Mouse (Mus musculus): ENCODE measurements around the gene Fbn1. TPM values are rescaled to one million over a fixed set of nuclear protein-coding genes. Genes with fewer than 3 reads are reported as not detected.

Fbn1 gene
- polyA plus RNA-seq, 1 experiment from 2014 or later, result 25.5 TPM

DNA sequence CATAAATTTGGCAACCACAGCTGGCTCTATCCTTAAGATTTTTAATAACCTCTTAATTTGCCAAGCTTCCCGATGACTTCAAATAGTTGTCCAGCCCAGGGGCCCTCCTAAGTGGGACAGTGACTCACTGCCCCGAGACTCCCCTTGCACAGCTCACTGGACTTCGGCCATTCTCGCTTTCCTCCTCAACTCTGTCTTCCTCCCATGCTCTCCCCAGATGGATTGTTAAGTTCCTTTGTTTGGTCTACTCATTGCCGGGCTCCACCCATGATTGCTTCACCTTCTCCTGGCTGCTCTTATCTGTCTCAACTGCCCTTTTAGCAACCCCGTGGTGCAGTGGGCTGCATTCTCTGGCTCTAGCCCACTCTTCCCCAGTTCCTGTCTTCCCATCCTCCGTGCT lies 229.3 kb downstream of the Fbn1 start:
- ChIA-PET POLR2A (no interaction called here), CTCF (interaction anchor here (1.1 to 1.3 kb wide), 2 partner anchors 8 to 14 kb away, joined by 3 to 4 read pairs; no protein-coding TSS in a partner anchor)
- in situ Hi-C loops (cut with MboI; ENCODE audit: low pct_unique_long_range_greater_than_20kb), result no loop called here
- DNase-seq (ENCODE audit: low read depth, low spot score) (no peak), ATAC-seq (peak; percentile 17)
- no peak for TF ChIP-seq CTCF (IDR thresholded peaks at IDR 0.05)
- no peaks in the 10 kb centered on the region for H3K27me3 ChIP-seq

- ATAC-seq (no peak), DNase-seq (ENCODE audit: low read depth, low spot score) (no peak)
- H3K27me3 ChIP-seq, result no peaks in the 10 kb centered on the region
- TF ChIP-seq CTCF (IDR thresholded peaks at IDR 0.05), result no peak
- ChIA-PET CTCF (no interaction called here), POLR2A (no interaction called here)
- in situ Hi-C loops (cut with MboI; ENCODE audit: low pct_unique_long_range_greater_than_20kb), result no loop called here
These were observed 231.1 kb downstream of the Fbn1 start for GRCm38 (mm10) chr2:125276692-125277091.

DNA sequence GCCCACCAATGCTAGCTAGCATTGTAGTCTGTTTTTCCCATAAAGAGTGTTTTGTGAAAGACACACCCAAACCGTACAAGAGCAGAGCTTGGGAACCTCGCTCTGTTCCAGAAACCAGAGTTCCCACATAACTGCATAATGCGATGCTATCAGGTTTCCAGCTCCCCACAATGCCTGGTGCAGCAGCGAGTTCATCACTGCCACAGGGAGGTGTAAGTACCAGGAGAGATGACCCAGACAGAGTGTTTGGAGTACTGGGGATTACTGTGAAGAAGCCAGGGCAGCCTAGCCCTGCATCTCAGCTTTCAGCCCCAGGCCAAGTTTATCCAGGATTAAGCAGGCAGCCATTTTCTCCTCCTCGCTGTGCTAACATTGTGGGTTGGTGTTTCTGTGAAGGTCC lies 232.2 kb downstream of the Fbn1 start:
- ChIA-PET CTCF (interaction anchor here (0.6 to 1.0 kb wide), 4 partner anchors 11 to 329 kb away, joined by 3 read pairs; no protein-coding TSS in a partner anchor), POLR2A (no interaction called here)
- in situ Hi-C loops (cut with MboI; ENCODE audit: low pct_unique_long_range_greater_than_20kb), result no loop called here
- no peak for TF ChIP-seq CTCF (IDR thresholded peaks at IDR 0.05)
- ATAC-seq (peak; percentile 35), DNase-seq (ENCODE audit: low read depth, low spot score) (no peak)
- H3K27me3 ChIP-seq, result no peaks in the 10 kb centered on the region

DNA sequence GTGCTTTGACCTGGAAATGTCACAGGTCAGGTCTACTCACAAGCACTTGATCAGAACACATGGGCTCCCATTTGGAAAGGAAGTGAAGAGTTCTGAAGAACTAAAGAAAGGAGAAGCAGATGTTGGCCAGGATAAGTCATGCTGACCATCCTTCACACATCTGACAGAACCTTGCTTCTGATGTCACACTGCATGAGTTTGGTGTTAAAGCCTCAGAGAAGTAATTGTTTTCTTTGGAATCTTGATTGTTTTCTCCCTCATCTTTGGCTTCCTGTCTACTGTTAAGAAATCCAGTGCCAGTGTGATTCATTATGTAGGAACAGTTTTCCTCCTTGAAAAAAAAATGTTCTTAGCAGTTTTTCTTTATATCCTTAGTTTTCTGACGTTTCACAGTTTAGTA lies 238.9 kb downstream of the Fbn1 start:
- in situ Hi-C loops (cut with MboI; ENCODE audit: low pct_unique_long_range_greater_than_20kb), result no loop called here
- ChIA-PET CTCF (interaction anchor here (1.6 kb wide), 1 partner anchor 35 kb away, joined by 3 read pairs; no protein-coding TSS in a partner anchor), POLR2A (interaction anchor here (0.7 kb wide), 2 partner anchors 249 to 332 kb away, joined by 3 read pairs; no protein-coding TSS in a partner anchor)
- DNase-seq (ENCODE audit: low read depth, low spot score), result no peak
- TF ChIP-seq CTCF (IDR thresholded peaks at IDR 0.05), result no peak
- no peaks in the 10 kb centered on the region for H3K27me3 ChIP-seq
- no peak for ATAC-seq

DNA sequence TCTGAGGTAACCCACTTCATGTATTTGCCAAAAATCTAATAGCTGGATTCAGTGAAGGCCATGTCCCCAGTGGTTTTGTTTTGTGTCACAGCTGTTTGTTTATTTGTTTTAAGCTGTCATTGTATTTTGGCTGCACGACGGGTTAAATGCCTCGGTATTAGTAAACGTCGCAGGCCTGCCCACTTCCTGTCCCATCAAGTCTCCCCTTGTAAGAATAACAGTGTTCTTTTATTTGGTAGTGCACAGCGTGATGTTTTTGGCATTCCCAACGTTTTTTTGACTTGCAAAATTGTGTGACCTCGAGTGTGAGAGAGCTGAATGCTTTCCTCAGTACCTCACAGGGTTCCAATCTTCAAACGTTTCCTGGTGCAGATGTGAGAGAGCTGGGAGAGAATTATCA lies 244.0 kb downstream of the Fbn1 start:
- CTCF ChIA-PET, result interaction anchor here (0.7 to 1.7 kb wide), 6 partner anchors 12 to 403 kb away, joined by 3 to 11 read pairs (median 3); no protein-coding TSS in a partner anchor
- POLR2A ChIA-PET, result no interaction called here
- no peak for DNase-seq (ENCODE audit: low read depth, low spot score)
- no peak for ATAC-seq
- no peak for TF ChIP-seq CTCF (IDR thresholded peaks at IDR 0.05)
- in situ Hi-C loops (cut with MboI; ENCODE audit: low pct_unique_long_range_greater_than_20kb), result loop anchor here (5.0 kb wide), 1 partner anchor 344 kb away; no protein-coding TSS in a partner anchor
- H3K27me3 ChIP-seq, result no peaks in the 10 kb centered on the region

- in situ Hi-C loops (cut with MboI; ENCODE audit: low pct_unique_long_range_greater_than_20kb), result loop anchor here (5.0 kb wide), 1 partner anchor 344 kb away; no protein-coding TSS in a partner anchor
- POLR2A ChIA-PET, result no interaction called here
- no peak for ATAC-seq
- CTCF ChIA-PET, result interaction anchor here (1.7 kb wide), 1 partner anchor 342 kb away, joined by 11 read pairs; no protein-coding TSS in a partner anchor
- no peak for DNase-seq (ENCODE audit: low read depth, low spot score)
- peak; percentile 77 for TF ChIP-seq CTCF (IDR thresholded peaks at IDR 0.05)
- no peaks in the 10 kb centered on the region for H3K27me3 ChIP-seq
These were observed 244.7 kb downstream of the Fbn1 start for GRCm38 (mm10) chr2:125263056-125263455.

DNA sequence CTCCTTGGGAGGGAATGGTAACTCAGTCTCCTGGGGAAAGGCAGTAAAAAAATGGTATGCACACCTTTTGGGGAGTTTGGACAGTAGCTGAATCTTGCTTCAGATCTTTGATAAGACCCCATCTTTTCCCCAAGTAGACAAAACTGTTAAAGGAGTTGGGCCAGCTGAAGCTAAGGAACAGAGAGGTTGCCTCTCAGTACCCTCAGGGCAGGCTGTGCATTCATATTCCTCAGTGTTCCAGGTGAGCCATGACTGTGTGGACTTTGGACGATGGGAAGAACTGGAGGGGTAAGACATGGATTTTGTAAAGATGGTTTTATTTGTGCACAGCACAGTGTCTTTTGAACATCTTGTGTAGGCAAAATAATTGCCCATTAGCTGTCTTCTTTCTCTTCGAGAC lies 247.5 kb downstream of the Fbn1 start:
- DNase-seq (ENCODE audit: low read depth, low spot score) (no peak), ATAC-seq (no peak)
- in situ Hi-C loops (cut with MboI; ENCODE audit: low pct_unique_long_range_greater_than_20kb), result loop anchor here (5.0 kb wide), 1 partner anchor 347 kb away; no protein-coding TSS in a partner anchor
- H3K27me3 ChIP-seq, result no peaks in the 10 kb centered on the region
- ChIA-PET CTCF (interaction anchor here (1.3 to 2.5 kb wide), 3 partner anchors 11 to 345 kb away, joined by 3 to 11 read pairs (median 9); no protein-coding TSS in a partner anchor), POLR2A (interaction anchor here (0.6 to 0.8 kb wide), 2 partner anchors 33 to 44 kb away, joined by 3 read pairs; no protein-coding TSS in a partner anchor)
- no peak for TF ChIP-seq CTCF (IDR thresholded peaks at IDR 0.05)

- peak; percentile 67 for TF ChIP-seq CTCF (IDR thresholded peaks at IDR 0.05)
- ChIA-PET POLR2A (interaction anchor here (0.6 kb wide), 1 partner anchor 34 kb away, joined by 3 read pairs; no protein-coding TSS in a partner anchor), CTCF (interaction anchor here (1.0 to 2.5 kb wide), 5 partner anchors 10 to 346 kb away, joined by 3 to 11 read pairs (median 4); no protein-coding TSS in a partner anchor)
- H3K27me3 ChIP-seq, result no peaks in the 10 kb centered on the region
- DNase-seq (ENCODE audit: low read depth, low spot score) (no peak), ATAC-seq (peak; percentile 54)
- in situ Hi-C loops (cut with MboI; ENCODE audit: low pct_unique_long_range_greater_than_20kb), result loop anchor here (5.0 kb wide), 1 partner anchor 348 kb away; no protein-coding TSS in a partner anchor
These were observed 248.3 kb downstream of the Fbn1 start for GRCm38 (mm10) chr2:125259230-125260120.

GRCm38 (mm10) chr2:125255886-125256285 lies 251.9 kb downstream of the Fbn1 start:
- no peak for ATAC-seq
- in situ Hi-C loops (cut with MboI; ENCODE audit: low pct_unique_long_range_greater_than_20kb), result no loop called here
- POLR2A ChIA-PET, result no interaction called here
- CTCF ChIA-PET, result no interaction called here
- no peak for DNase-seq (ENCODE audit: low read depth, low spot score)
- no peak for TF ChIP-seq CTCF (IDR thresholded peaks at IDR 0.05)
- no peaks in the 10 kb centered on the region for H3K27me3 ChIP-seq

- in situ Hi-C loops (cut with MboI; ENCODE audit: low pct_unique_long_range_greater_than_20kb), result no loop called here
- DNase-seq (ENCODE audit: low read depth, low spot score) (no peak), ATAC-seq (no peak)
- POLR2A ChIA-PET, result no interaction called here
- CTCF ChIA-PET, result interaction anchor here (1.2 kb wide), 1 partner anchor 40 kb away, joined by 3 read pairs; no protein-coding TSS in a partner anchor
- no peaks in the 10 kb centered on the region for H3K27me3 ChIP-seq
- no peak for TF ChIP-seq CTCF (IDR thresholded peaks at IDR 0.05)
These were observed 253.2 kb downstream of the Fbn1 start for GRCm38 (mm10) chr2:125254630-125255029.
